Mouse (Mus musculus): ENCODE data around the gene Gria1. TPM values are rescaled to one million over a fixed set of nuclear protein-coding genes. Genes with fewer than 3 reads are reported as not detected.
A peak's percentile ranks its signal among the peaks of the same experiment; 100 is the strongest.

Gria1 gene
- total and polyA plus RNA-seq, 3 experiments: 0.14 to 0.29 (median 0.16) TPM

DNA sequence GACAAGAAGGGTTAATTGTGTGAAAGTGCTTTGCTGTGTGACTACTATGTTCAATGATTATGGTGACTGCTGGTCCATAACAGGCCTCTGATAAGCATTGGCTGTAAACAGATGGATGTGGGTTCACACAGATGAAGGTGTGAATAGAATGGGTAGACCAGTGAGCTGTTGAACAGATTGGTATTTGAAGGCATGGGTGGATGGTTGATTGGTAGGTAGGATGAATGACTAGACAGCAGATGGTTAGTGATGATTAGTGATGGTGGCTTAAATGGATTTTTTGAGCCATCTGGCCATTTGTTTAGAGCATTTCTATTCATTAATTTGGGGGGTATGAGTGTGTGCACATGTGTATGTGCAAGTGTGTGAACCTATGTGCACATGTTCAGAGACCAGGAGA lies 173.9 kb downstream of the Gria1 start:
- H3K4me1 ChIP-seq (ENCODE audit: control insufficient read depth, insufficient read depth, low read length): no peaks in the 10 kb centered on the region
- no peak for DNase-seq
- H3K4me3 ChIP-seq: no peak overlapping the region
- H3K79me2 ChIP-seq (replicated peaks; ENCODE audit: control insufficient read depth, insufficient read depth, low read length): no peaks in the 10 kb centered on the region
- no peak overlapping the region for H3K27ac ChIP-seq
- TF ChIP-seq EP300 (IDR thresholded peaks at IDR 0.05; ENCODE audit: insufficient read depth, low read depth, low read length) (no peak), CTCF (IDR thresholded peaks at IDR 0.05) (no peak), POLR2A (IDR thresholded peaks at IDR 0.05; ENCODE audit: insufficient read depth, low read depth, low read length) (no peak)
- no peak overlapping the region for H3K9ac ChIP-seq (ENCODE audit: low read depth, low read length)
- intact Hi-C loops (cut with DNase I): no loop called here
- H3K27me3 ChIP-seq (ENCODE audit: control insufficient read depth, insufficient read depth, low read length): no peaks in the 10 kb centered on the region
- no peaks in the 10 kb centered on the region for H3K36me3 ChIP-seq (ENCODE audit: control insufficient read depth, insufficient read depth, low read length)

DNA sequence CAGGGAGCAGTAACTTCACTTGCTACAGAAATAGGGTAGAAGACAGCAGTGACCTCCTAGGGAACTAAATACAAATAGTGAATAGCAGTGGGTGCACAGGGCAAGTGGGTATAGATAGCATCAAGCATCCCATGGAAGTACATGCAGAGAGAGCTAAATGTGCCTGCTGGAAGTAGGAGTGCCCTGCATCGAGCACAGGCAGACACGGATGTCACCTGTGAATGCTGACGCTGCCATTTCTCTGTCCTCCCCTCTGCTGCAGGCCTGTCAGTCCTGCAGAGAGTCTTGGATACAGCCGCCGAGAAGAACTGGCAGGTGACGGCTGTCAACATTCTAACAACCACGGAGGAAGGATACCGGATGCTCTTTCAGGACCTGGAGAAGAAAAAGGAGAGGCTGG lies 178.2 kb downstream of the Gria1 start:
- H3K27ac ChIP-seq: no peak overlapping the region
- no peaks in the 10 kb centered on the region for H3K4me1 ChIP-seq (ENCODE audit: control insufficient read depth, insufficient read depth, low read length)
- H3K36me3 ChIP-seq (ENCODE audit: control insufficient read depth, insufficient read depth, low read length): no peaks in the 10 kb centered on the region
- no peak for TF ChIP-seq CTCF (IDR thresholded peaks at IDR 0.05)
- TF ChIP-seq EP300 (IDR thresholded peaks at IDR 0.05; ENCODE audit: insufficient read depth, low read depth, low read length): no peak
- no peak for TF ChIP-seq POLR2A (IDR thresholded peaks at IDR 0.05; ENCODE audit: insufficient read depth, low read depth, low read length)
- WGBS: 60% methylated on average over 8 of the region's 8 CpGs
- no peak for DNase-seq
- no peak overlapping the region for H3K4me3 ChIP-seq
- H3K27me3 ChIP-seq (ENCODE audit: control insufficient read depth, insufficient read depth, low read length): no peaks in the 10 kb centered on the region
- intact Hi-C loops (cut with DNase I): no loop called here
- no peak overlapping the region for H3K9ac ChIP-seq (ENCODE audit: low read depth, low read length)
- H3K79me2 ChIP-seq (replicated peaks; ENCODE audit: control insufficient read depth, insufficient read depth, low read length): no peaks in the 10 kb centered on the region

DNA sequence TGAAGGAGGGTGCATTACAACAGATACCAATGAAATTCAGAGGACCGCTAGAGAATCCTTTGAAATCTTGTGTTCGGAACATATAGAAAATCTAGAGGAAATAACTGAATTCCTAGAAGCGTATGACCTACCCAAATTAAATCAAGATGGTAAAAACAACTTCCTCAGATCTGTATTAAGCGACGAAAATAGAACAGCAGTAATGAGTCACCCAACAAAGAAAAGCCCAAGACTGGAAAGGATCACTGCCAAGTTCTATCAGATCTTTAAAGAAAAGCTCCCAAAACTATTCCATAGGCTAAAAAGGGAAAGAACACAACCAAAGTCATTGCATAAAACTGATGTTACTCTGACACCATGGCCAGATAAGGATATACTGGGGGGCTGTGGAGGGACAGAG lies 183.6 kb downstream of the Gria1 start:
- 42% methylated on average over 5 of the region's 5 CpGs for WGBS
- intact Hi-C loops (cut with DNase I): no loop called here

DNA sequence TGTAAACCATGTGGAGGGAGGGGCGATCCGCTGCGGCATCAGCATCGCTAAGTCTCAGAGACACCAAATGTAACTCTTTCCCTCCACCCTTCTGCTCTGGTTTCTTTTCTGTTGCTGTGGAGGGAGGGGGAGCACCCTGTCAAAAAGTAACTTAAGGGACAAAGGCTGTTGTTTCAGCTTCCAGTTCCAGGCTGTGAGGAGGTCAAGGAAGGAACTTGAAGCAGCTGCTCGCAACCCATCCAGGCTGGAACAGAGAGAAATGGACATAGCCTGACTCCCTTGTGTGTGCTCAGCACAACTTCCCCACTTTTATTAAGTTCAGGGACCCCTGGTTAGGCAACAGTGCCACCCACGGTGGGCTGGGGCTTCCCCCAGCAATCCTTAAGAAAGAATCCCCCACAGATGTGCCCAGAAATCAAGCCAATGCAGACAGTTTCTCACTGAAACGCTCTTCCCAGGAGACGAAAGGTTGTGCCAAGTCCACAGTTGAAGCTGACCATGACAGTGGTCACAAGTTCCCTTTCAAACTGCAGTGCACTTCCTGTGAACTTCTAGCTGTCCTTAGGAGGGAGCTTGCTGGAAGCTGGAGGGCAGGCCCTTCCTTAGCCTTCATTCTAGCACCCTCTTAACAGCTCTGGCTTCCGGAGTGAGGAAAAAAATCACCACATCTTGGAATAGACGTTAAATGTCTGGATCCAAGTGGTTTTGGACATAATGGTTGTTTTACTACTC lies 190.2 kb downstream of the Gria1 start:
- H3K9ac ChIP-seq (ENCODE audit: low read depth, low read length): no peak overlapping the region
- H3K36me3 ChIP-seq (ENCODE audit: control insufficient read depth, insufficient read depth, low read length): no peaks in the 10 kb centered on the region
- H3K4me1 ChIP-seq (ENCODE audit: control insufficient read depth, insufficient read depth, low read length): no peaks in the 10 kb centered on the region
- DNase-seq: peak in 1 of 2 experiments; percentile 9
- no peaks in the 10 kb centered on the region for H3K79me2 ChIP-seq (replicated peaks; ENCODE audit: control insufficient read depth, insufficient read depth, low read length)
- no peaks in the 10 kb centered on the region for H3K27me3 ChIP-seq (ENCODE audit: control insufficient read depth, insufficient read depth, low read length)
- intact Hi-C loops (cut with DNase I): no loop called here
- TF ChIP-seq EP300 (IDR thresholded peaks at IDR 0.05; ENCODE audit: insufficient read depth, low read depth, low read length): no peak
- TF ChIP-seq CTCF (IDR thresholded peaks at IDR 0.05): no peak
- TF ChIP-seq POLR2A (IDR thresholded peaks at IDR 0.05; ENCODE audit: insufficient read depth, low read depth, low read length): no peak
- 48% methylated on average over 10 of the region's 10 CpGs for WGBS
- no peak overlapping the region for H3K27ac ChIP-seq
- no peak overlapping the region for H3K4me3 ChIP-seq

More for the DNA sequence above, 183.6 kb downstream of the Gria1 start:
- Histone ChIP-seq H3K4me3 (no peak overlapping the region), H3K79me2 (replicated peaks; ENCODE audit: control insufficient read depth, insufficient read depth, low read length) (no peaks in the 10 kb centered on the region), H3K36me3 (ENCODE audit: control insufficient read depth, insufficient read depth, low read length) (no peaks in the 10 kb centered on the region), H3K4me1 (ENCODE audit: control insufficient read depth, insufficient read depth, low read length) (no peaks in the 10 kb centered on the region), H3K9ac (ENCODE audit: low read depth, low read length) (no peak overlapping the region), H3K27me3 (ENCODE audit: control insufficient read depth, insufficient read depth, low read length) (no peaks in the 10 kb centered on the region), H3K27ac (no peak overlapping the region)
- no peak for DNase-seq
- no peak for TF ChIP-seq POLR2A (IDR thresholded peaks at IDR 0.05; ENCODE audit: insufficient read depth, low read depth, low read length)

DNA sequence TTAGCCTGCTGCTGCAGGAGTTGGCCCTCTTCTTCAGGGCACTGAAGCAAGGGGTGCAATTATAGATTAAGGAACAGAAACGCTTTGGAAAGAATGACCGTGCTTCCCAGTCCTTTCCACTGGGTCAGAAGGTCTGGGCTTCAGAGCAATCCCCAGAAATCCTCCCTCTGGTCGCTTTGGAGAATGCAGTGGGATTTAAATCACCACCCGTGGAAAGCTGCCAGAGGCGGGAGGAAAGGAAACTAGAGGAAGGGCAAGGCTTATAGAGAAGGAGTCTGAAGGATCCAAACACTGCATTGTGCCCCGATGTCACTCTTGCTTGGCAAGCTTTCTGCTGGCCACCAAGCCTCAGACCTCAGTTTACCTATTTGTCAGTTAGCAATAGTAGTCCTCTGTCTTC lies 193.2 kb downstream of the Gria1 start:
- no peaks in the 10 kb centered on the region for H3K36me3 ChIP-seq (ENCODE audit: control insufficient read depth, insufficient read depth, low read length)
- H3K79me2 ChIP-seq (replicated peaks; ENCODE audit: control insufficient read depth, insufficient read depth, low read length): no peaks in the 10 kb centered on the region
- TF ChIP-seq EP300 (IDR thresholded peaks at IDR 0.05; ENCODE audit: insufficient read depth, low read depth, low read length) (no peak), CTCF (IDR thresholded peaks at IDR 0.05) (no peak), POLR2A (IDR thresholded peaks at IDR 0.05; ENCODE audit: insufficient read depth, low read depth, low read length) (no peak)
- no peak for DNase-seq
- no peaks in the 10 kb centered on the region for H3K27me3 ChIP-seq (ENCODE audit: control insufficient read depth, insufficient read depth, low read length)
- no peak overlapping the region for H3K27ac ChIP-seq
- H3K4me1 ChIP-seq (ENCODE audit: control insufficient read depth, insufficient read depth, low read length): no peaks in the 10 kb centered on the region
- intact Hi-C loops (cut with DNase I): no loop called here
- 33% methylated on average over 6 of the region's 6 CpGs for WGBS
- no peak overlapping the region for H3K4me3 ChIP-seq
- H3K9ac ChIP-seq (ENCODE audit: low read depth, low read length): no peak overlapping the region

DNA sequence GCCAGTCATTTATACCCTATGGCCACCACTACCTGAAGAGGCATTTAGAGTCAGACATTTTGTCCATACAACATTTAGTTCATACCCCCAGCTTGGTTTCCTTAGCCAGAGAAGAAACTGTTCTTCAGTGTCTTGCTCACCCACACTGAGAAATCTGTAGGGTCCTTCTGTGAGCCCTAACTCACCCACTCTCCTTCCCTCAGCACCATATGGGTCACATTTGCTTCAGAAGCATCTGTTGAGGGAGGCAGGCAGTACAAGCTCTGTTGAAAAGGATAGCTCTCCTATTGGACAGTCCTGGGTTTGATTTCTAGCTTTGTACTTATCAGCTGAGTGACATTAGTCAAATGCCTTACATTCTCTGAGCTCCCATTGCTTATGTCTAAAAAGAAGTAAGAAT lies 196.1 kb downstream of the Gria1 start:
- Histone ChIP-seq H3K36me3 (ENCODE audit: control insufficient read depth, insufficient read depth, low read length) (no peaks in the 10 kb centered on the region), H3K27me3 (ENCODE audit: control insufficient read depth, insufficient read depth, low read length) (no peaks in the 10 kb centered on the region), H3K9ac (ENCODE audit: low read depth, low read length) (no peak overlapping the region), H3K27ac (no peak overlapping the region), H3K4me3 (no peak overlapping the region), H3K4me1 (ENCODE audit: control insufficient read depth, insufficient read depth, low read length) (no peaks in the 10 kb centered on the region), H3K79me2 (replicated peaks; ENCODE audit: control insufficient read depth, insufficient read depth, low read length) (no peaks in the 10 kb centered on the region)
- TF ChIP-seq POLR2A (IDR thresholded peaks at IDR 0.05; ENCODE audit: insufficient read depth, low read depth, low read length) (no peak), EP300 (IDR thresholded peaks at IDR 0.05; ENCODE audit: insufficient read depth, low read depth, low read length) (no peak), CTCF (IDR thresholded peaks at IDR 0.05) (no peak)
- intact Hi-C loops (cut with DNase I): no loop called here
- no peak for DNase-seq
